Mouse (Mus musculus) ES-E14 (cell line): Measurements from ENCODE around the gene Exoc4. TPM values are rescaled to one million over a fixed set of nuclear protein-coding genes. Genes with fewer than 3 reads are reported as not detected.

Experiments
- DNase-seq: peaks from one replicate; pipeline ENCODE4 v3.0.0-alpha.2; 2013; ENCODE audit warnings: low read depth, low spot score
- H3K27ac ChIP-seq: 2 replicates; pipeline ENCODE4 v1.5.1; 2012; ENCODE audit warnings: low read depth, mild to moderate bottlenecking, low read length, moderate library complexity, mixed read lengths; ENCODE audit not compliant: poor library complexity, insufficient read depth, severe bottlenecking
- H3K36me3 ChIP-seq: 2 replicates; pipeline ENCODE4 v1.6.1; 2012; ENCODE audit warnings: mild to moderate bottlenecking, low read length, moderate library complexity, mixed read lengths; ENCODE audit not compliant: control insufficient read depth, poor library complexity, insufficient read depth, severe bottlenecking
- H3K4me1 ChIP-seq, 2 experiments: fragments of 150-350 bp in 1 of 2; sonication (generic) in 1 of 2; 2 replicates each; pipeline ENCODE4 v1.6.1; 2012; ENCODE audit warnings: low read length in 2 of 2, mild to moderate bottlenecking in 1 of 2, mixed read lengths in 1 of 2; ENCODE audit not compliant: control insufficient read depth in 2 of 2, insufficient read depth in 2 of 2, poor library complexity in 1 of 2
- H3K4me3 ChIP-seq, 2 experiments: fragments of 150-350 bp in 1 of 2; sonication (generic) in 1 of 2; 2 replicates each; pipeline ENCODE4 v1.5.1; 2012; ENCODE audit warnings: low read length in 2 of 2, low read depth in 1 of 2, mild to moderate bottlenecking in 1 of 2, mixed read lengths in 1 of 2; ENCODE audit not compliant: insufficient read depth in 1 of 2, poor library complexity in 1 of 2, severe bottlenecking in 1 of 2
- H3K9ac ChIP-seq: 2 replicates; pipeline ENCODE4 v1.6.1; 2012; ENCODE audit warnings: low read depth, mild to moderate bottlenecking, low read length, mixed read lengths; ENCODE audit not compliant: poor library complexity, insufficient read depth, severe bottlenecking
- H3K9me3 ChIP-seq: fragments of 150-350 bp; sonication (generic); 2 replicates; pipeline ENCODE4 v1.6.1; 2012; ENCODE audit warnings: low read depth, mild to moderate bottlenecking, low read length; ENCODE audit not compliant: control insufficient read depth, insufficient read depth
- CHD2 ChIP-seq: IDR thresholded peaks from 2 replicates; pipeline ENCODE4 v1.6.1; 2014; ENCODE audit warnings: mild to moderate bottlenecking, low read depth, low read length, inconsistent platforms
- HCFC1 ChIP-seq: IDR thresholded peaks from 2 replicates; pipeline ENCODE4 v1.6.1; 2012; ENCODE audit warnings: low read length, inconsistent platforms, borderline replicate concordance; ENCODE audit not compliant: insufficient read depth
- MAFK ChIP-seq: IDR thresholded peaks from 2 replicates; pipeline ENCODE4 v1.6.1; 2014; ENCODE audit warnings: mild to moderate bottlenecking, low read depth, low read length, inconsistent platforms; ENCODE audit not compliant: insufficient read depth
- ZC3H11A ChIP-seq: IDR thresholded peaks from 2 replicates; pipeline ENCODE4 v1.6.1; 2012; ENCODE audit warnings: low read depth, mild to moderate bottlenecking, inconsistent platforms, low read length, borderline replicate concordance
- ZNF384 ChIP-seq: IDR thresholded peaks from 2 replicates; pipeline ENCODE4 v1.6.1; 2012; ENCODE audit warnings: low read depth, low read length, inconsistent platforms
- in situ Hi-C, 2 experiments: fragments of 600-800 bp; cut with MboI; formaldehyde crosslinking; loops; one replicate each; pipeline ENCODE4 v1.15.1; 2025; ENCODE audit warnings: low sequenced_read_pairs in 2 of 2, inconsistent platforms in 1 of 2; ENCODE audit not compliant: unreplicated experiment in 2 of 2
- total RNA-seq: library from RNA; depleted of rRNA; stranded (reverse); fragments of 300-350 nt; gene quantifications from 2 replicates; pipeline ENCODE4 v1.2.3, GENCODE M21; 2012

Gene Exoc4
- total RNA-seq, 1 experiment, result 99.3 TPM

- H3K36me3 ChIP-seq, result no peaks in the 10 kb centered on the region
- H3K9ac ChIP-seq, result no peak overlapping the region
- in situ Hi-C loops, result no loop called here
- no peak overlapping the region for H3K4me3 ChIP-seq
- no peak overlapping the region for H3K27ac ChIP-seq
- no peaks in the 10 kb centered on the region for H3K4me1 ChIP-seq
- DNase-seq, result no peak
- no peak for TF ChIP-seq MAFK
- TF ChIP-seq CHD2, result no peak
- no peak for TF ChIP-seq HCFC1
- no peak for TF ChIP-seq ZNF384
- no peak for TF ChIP-seq ZC3H11A
- no peaks in the 10 kb centered on the region for H3K9me3 ChIP-seq
These were observed 176.1 kb downstream of the Exoc4 start for GRCm38 (mm10) chr6:33425007-33425406.

GRCm38 (mm10) chr6:33431207-33431787, 182.4 kb downstream of the Exoc4 start:
- in situ Hi-C loops, result no loop called here
- Histone ChIP-seq H3K4me3 (no peak overlapping the region), H3K36me3 (no peaks in the 10 kb centered on the region), H3K9me3 (no peaks in the 10 kb centered on the region), H3K4me1 (no peaks in the 10 kb centered on the region), H3K27ac (no peak overlapping the region), H3K9ac (no peak overlapping the region)
- TF ChIP-seq CHD2 (no peak), ZC3H11A (no peak), HCFC1 (no peak), MAFK (no peak), ZNF384 (no peak)
- DNase-seq, result no peak

GRCm38 (mm10) chr6:33440508-33440907, 191.6 kb downstream of the Exoc4 start:
- in situ Hi-C loops, result no loop called here

GRCm38 (mm10) chr6:33453810-33454209, 204.9 kb downstream of the Exoc4 start:
- Histone ChIP-seq H3K4me1 (peaks cover 1 to 4% of the 10 kb centered on the region in 2 experiments; a peak in 1 of 4 replicates), H3K9ac (no peak overlapping the region), H3K27ac (no peak overlapping the region), H3K9me3 (no peaks in the 10 kb centered on the region), H3K36me3 (no peaks in the 10 kb centered on the region), H3K4me3 (no peak overlapping the region)
- TF ChIP-seq ZNF384, result no peak
- TF ChIP-seq ZC3H11A, result no peak
- no peak for TF ChIP-seq HCFC1
- no peak for TF ChIP-seq MAFK
- no peak for TF ChIP-seq CHD2
- DNase-seq, result no peak
- in situ Hi-C loops, result no loop called here

More at GRCm38 (mm10) chr6:33440508-33440907, 191.6 kb downstream of the Exoc4 start:
- H3K27ac ChIP-seq, result no peak overlapping the region
- H3K36me3 ChIP-seq, result peaks cover 2% of the 10 kb centered on the region; the same call in 1 of the 2 replicates
- H3K4me3 ChIP-seq, result no peak overlapping the region
- H3K9ac ChIP-seq, result no peak overlapping the region
- no peak for TF ChIP-seq CHD2
- TF ChIP-seq MAFK, result no peak
- DNase-seq, result no peak
- H3K4me1 ChIP-seq, result no peaks in the 10 kb centered on the region
- no peaks in the 10 kb centered on the region for H3K9me3 ChIP-seq

- H3K36me3 ChIP-seq, result no peaks in the 10 kb centered on the region
- in situ Hi-C loops, result no loop called here
- H3K9me3 ChIP-seq, result no peaks in the 10 kb centered on the region
- no peak overlapping the region for H3K27ac ChIP-seq
- H3K4me3 ChIP-seq, result no peak overlapping the region
- H3K9ac ChIP-seq, result no peak overlapping the region
- peaks cover 1 to 4% of the 10 kb centered on the region in 2 experiments; a peak in 1 of 4 replicates for H3K4me1 ChIP-seq
- no peak for TF ChIP-seq HCFC1
- TF ChIP-seq CHD2, result no peak
- TF ChIP-seq MAFK, result no peak
- TF ChIP-seq ZNF384, result no peak
- no peak for TF ChIP-seq ZC3H11A
- no peak for DNase-seq
These were observed 205.5 kb downstream of the Exoc4 start for GRCm38 (mm10) chr6:33454354-33454753.
